Mouse (Mus musculus): ENCODE results near the gene Gm20388. TPM values are rescaled to one million over a fixed set of nuclear protein-coding genes. Genes with fewer than 3 reads are reported as not detected.

Gene Gm20388
- total RNA-seq, 2 experiments from 2014 or later = 10.3 to 10.6 TPM

GRCm38 (mm10) chr8:120281487-120281886, 370.8 kb downstream of the Gm20388 start:
- DNase-seq (ENCODE audit: low spot score in 2 of 2) = peak; percentile 78 to 80
- intact Hi-C loops (cut with DNase I) = loop anchor here (2.0 kb wide), 1 partner anchor 103 kb away; no protein-coding TSS in a partner anchor

DNA sequence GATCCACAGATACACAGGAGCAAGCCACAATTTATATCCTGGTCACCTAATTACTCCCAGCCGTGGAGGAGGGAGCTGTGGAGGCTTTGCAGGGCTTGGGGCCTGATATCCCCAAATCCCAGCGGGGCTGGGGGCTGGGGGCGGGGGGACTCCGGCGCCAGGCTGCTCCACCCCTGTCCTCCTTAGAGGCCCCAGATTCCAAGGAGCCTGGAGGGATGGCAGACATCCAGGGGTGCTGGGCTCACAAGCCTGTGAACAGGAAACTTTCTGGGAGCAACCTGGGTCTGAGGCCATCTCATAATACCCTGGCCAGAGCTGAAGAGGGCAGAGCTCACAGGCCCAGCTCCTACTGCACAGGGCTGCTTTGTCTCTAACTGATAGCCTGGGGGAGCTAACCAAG, 371.8 kb downstream of the Gm20388 start:
- intact Hi-C loops (cut with DNase I) = no loop called here
- DNase-seq (ENCODE audit: low spot score in 2 of 2) = no peak

DNA sequence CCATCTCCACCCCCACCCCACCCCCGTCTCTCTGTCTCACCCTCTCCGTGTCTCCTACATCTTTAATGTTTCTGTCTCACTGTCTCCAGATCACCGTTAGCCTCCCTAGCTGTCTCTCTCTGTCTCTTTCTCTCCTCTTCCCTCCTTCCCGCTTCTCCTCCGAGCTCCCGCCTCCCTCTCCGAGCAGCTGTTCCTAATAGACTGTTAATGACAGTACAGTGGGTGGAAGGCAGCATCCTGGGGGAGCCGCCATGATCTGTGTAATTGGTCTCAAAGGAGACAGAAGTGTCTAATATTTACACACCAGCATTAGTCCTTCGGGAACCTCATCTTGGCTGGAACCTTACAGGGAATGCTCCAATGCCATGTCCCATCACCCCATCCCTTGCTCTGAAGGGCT, 373.6 kb downstream of the Gm20388 start:
- no peak for DNase-seq (ENCODE audit: low spot score in 2 of 2)

DNA sequence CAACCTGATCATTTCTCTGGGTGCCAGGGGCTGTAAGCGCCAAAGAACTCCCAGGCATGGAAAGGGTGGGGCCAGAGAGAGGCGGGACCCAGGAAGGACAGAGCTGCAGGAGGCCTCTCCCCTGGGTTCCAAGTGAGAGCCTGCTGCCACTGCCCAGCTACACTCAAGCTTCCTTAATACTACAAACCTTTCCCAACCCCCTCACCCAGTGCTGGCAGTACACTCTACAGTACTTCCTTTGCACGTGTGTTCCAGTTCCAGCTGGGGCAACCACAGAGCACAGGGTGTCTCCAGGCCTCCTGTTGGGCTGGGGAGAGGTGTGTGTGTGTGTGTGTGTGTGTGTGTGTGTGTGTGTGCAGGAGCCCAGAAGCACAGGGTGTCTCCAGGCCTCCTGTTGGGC, 374.4 kb downstream of the Gm20388 start:
- no peak for DNase-seq (ENCODE audit: low spot score in 2 of 2)
- intact Hi-C loops (cut with DNase I) = loop anchor here (5.0 kb wide), 1 partner anchor 312 kb away; no protein-coding TSS in a partner anchor

More for the DNA sequence above, 373.6 kb downstream of the Gm20388 start:
- intact Hi-C loops (cut with DNase I) = no loop called here

GRCm38 (mm10) chr8:120285878-120286277, 375.2 kb downstream of the Gm20388 start:
- no peak for DNase-seq (ENCODE audit: low spot score in 2 of 2)
- intact Hi-C loops (cut with DNase I) = loop anchor here (5.0 kb wide), 1 partner anchor 311 kb away; no protein-coding TSS in a partner anchor

- peak; percentile 56 to 60 for DNase-seq (ENCODE audit: low spot score in 2 of 2)
- intact Hi-C loops (cut with DNase I) = loop anchor here (2.0 to 5.0 kb wide), 2 partner anchors 30 to 309 kb away; no protein-coding TSS in a partner anchor
Observed at GRCm38 (mm10) chr8:120288122-120288908, 377.7 kb downstream of the Gm20388 start.

DNA sequence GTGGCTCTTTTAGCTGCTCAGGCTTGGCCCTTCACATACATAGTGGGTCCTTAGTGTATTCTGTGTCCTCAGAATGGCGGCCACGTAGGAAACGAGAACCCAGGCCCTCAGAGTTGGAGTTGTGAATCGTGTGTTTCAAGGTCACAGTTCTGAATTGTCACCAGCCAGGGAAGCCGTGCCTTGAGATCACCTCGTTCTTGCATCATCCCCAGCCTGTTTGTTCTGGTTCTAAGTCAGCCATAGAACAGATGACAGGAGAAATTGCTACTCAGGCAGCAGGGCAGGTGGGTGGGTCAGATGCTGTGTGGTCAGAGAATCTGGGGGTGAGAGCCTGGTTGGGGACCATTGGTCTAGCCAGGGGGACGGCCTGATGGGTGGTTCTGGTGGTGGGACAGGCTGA, 378.6 kb downstream of the Gm20388 start:
- intact Hi-C loops (cut with DNase I) = loop anchor here (2.0 to 5.0 kb wide), 2 partner anchors 30 to 308 kb away; no protein-coding TSS in a partner anchor
- no peak for DNase-seq (ENCODE audit: low spot score in 2 of 2)

GRCm38 (mm10) chr8:120289698-120290181, 379.1 kb downstream of the Gm20388 start:
- peak; percentile 63 to 66 for DNase-seq (ENCODE audit: low spot score in 2 of 2)
- intact Hi-C loops (cut with DNase I) = loop anchor here (2.0 to 5.0 kb wide), 2 partner anchors 29 to 308 kb away; no protein-coding TSS in a partner anchor

DNA sequence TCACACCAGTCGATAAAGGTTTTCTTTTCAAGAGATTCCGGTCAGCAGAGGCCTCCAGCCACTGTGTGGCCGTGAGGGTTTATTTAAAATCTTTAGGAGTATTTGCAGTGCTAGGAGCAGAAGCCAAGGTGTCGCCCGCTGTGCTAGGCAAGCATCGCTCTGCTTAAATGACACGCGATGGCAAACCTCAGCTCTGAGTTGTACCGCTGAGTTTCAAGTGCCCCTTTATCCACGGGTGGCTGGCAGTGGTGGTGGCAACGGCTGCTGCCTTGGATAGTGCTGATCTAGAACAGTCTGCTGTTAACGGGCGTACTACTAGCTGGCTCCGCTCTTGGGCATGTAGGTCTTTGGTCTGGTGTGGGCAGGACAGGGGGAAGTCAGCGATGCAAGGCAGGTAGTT, 380.0 kb downstream of the Gm20388 start:
- no peak for DNase-seq (ENCODE audit: low spot score in 2 of 2)
- intact Hi-C loops (cut with DNase I) = no loop called here

DNA sequence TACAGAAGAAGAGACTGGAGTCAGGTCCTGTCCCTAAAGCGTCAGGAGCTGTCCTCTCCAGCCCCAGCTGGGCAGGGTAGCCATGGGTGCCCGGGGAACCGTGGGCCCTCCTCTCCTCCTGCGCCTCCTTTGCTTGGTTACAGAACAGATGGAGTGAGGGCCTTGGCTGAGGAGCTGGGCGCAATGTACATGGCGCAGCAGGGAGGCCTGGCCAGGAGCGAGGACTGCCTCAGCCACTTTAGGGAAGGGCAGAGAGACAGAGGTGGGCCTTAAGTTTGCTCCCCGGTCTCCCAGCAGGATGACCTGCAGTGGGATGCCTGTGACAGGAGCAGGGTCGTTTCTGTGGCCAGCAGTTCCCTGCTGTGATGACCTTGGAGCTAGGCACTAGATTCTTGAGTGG, 381.0 kb downstream of the Gm20388 start:
- intact Hi-C loops (cut with DNase I) = no loop called here

DNA sequence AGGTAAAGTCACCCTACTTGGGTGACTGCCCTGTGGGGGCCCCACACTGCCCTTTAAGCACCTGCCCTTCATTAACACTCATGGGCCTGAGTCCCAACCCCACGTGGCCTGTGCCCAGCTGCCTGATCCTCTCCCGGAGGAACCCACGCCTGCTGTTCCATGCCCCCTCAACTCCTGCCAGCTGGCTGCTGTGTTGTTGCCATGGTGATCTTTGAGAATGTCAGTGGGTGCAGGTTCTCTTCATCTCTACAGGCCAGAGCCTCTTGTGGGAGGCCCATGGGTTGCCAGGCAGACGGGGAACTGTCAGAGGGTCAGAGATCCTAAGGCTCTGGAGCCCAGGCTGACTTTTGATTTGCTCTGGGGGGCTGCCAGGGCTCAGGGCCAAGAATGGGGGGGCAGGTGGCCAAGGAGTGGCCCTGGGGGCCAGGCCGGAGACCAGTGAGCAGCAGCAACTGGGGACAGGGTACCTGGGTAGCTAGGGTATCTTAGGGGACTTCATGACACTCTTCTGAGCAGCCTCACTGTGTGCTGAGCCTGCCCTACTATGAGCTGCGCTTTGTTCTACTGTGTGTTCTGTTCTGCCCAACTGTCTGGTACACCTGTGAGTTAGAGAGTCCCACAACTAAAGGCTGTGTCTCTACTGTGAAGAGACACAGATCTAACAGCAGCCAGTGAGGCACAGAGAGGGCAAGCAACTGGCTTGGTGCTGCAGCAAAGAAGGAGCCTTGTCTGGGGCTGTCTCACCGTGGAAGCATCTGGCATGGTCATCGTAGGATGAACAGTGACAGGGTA, 381.9 kb downstream of the Gm20388 start:
- DNase-seq (ENCODE audit: low spot score in 2 of 2) = peak; percentile 67 to 72
- intact Hi-C loops (cut with DNase I) = no loop called here

More for the DNA sequence above, 381.0 kb downstream of the Gm20388 start:
- DNase-seq (ENCODE audit: low spot score in 2 of 2) = no peak

- intact Hi-C loops (cut with DNase I) = no loop called here
- DNase-seq (ENCODE audit: low spot score in 2 of 2) = no peak
Observed at GRCm38 (mm10) chr8:120293421-120294357, 383.0 kb downstream of the Gm20388 start.

- DNase-seq (ENCODE audit: low spot score in 2 of 2) = no peak
- intact Hi-C loops (cut with DNase I) = no loop called here
Observed at GRCm38 (mm10) chr8:120294982-120295870, 384.6 kb downstream of the Gm20388 start.

- no peak for DNase-seq (ENCODE audit: low spot score in 2 of 2)
- intact Hi-C loops (cut with DNase I) = no loop called here
Observed at GRCm38 (mm10) chr8:120297000-120297399, 386.4 kb downstream of the Gm20388 start.

- DNase-seq (ENCODE audit: low spot score in 2 of 2) = no peak
- intact Hi-C loops (cut with DNase I) = no loop called here
Observed at GRCm38 (mm10) chr8:120298601-120299532, 388.2 kb downstream of the Gm20388 start.

GRCm38 (mm10) chr8:120300601-120301141, 390.0 kb downstream of the Gm20388 start:
- peak; percentile 71 to 79 for DNase-seq (ENCODE audit: low spot score in 2 of 2)
- intact Hi-C loops (cut with DNase I) = no loop called here
